ENCODE assay signal across 8 mouse cellular contexts in the genomic region with DNA sequence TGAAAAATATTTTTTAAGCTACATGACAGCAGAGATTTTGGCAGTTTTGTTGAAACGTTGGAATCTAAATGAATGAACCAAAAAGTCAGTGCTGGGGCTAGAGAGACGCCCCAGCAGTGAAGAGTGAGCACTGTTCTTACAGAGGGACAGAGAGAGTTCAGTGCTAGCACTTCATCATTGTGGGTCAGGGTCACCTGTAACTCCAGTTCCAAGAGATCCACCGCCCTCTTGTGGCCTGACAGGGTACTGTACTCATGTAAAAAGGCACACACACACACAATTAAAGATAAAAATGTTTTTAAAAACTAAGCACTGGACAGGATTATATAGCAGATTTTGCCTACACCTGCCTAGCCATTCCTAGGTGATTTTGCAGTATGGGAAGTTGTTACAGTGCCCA. TPM values are rescaled to one million over a fixed set of nuclear protein-coding genes. Genes with fewer than 3 reads are reported as not detected.
A peak's percentile ranks its signal among the peaks of the same experiment; 100 is the strongest.
DNase-seq lines count a peak whose midpoint lies in the region; ATAC-seq and TF ChIP-seq lines count a peak whose summit lies in the region.

No protein-coding gene starts in this region.

- H3K9me3 ChIP-seq in hindbrain, embryonic 14.5 days (ENCODE audit: control insufficient read depth, low read length), result no peaks in the 10 kb centered on the region
- H3K9me3 ChIP-seq in hindbrain, embryonic 13.5 days, result no peaks in the 10 kb centered on the region
- no peaks in the 10 kb centered on the region for H3K9me3 ChIP-seq in ES-E14 (ENCODE audit: control insufficient read depth, insufficient read depth, low read depth, low read length)
- H3K9me3 ChIP-seq in liver, postnatal 0 days (ENCODE audit: low read length), result no peaks in the 10 kb centered on the region

- H3K4me3 ChIP-seq in hindbrain, embryonic 14.5 days (replicated peaks; ENCODE audit: low read length), result no peak overlapping the region
- H3K4me3 ChIP-seq in hindbrain, embryonic 13.5 days, result no peak overlapping the region
- H3K4me3 ChIP-seq in ES-E14 (ENCODE audit: insufficient read depth in 1 of 2, low read depth in 1 of 2, low read length in 2 of 2, poor library complexity in 1 of 2, severe bottlenecking in 1 of 2), result no peak overlapping the region
- H3K4me3 ChIP-seq in liver, postnatal 0 days (ENCODE audit: low read depth, low read length), result no peak overlapping the region

- TF ChIP-seq CTCF in liver, postnatal 0 days (IDR thresholded peaks at IDR 0.05; ENCODE audit: low read depth), result peak; percentile 77

- in situ Hi-C loops in ES-E14 (cut with MboI; ENCODE audit: low sequenced_read_pairs in 2 of 2, unreplicated experiment in 2 of 2), result loop anchor here (10.0 kb wide), 1 partner anchor 252 kb away; no protein-coding TSS in a partner anchor

- no peaks in the 10 kb centered on the region for H3K4me1 ChIP-seq in hindbrain, embryonic 14.5 days (replicated peaks; ENCODE audit: control insufficient read depth, insufficient read depth, low read length)
- no peaks in the 10 kb centered on the region for H3K4me1 ChIP-seq in hindbrain, embryonic 13.5 days (replicated peaks)
- H3K4me1 ChIP-seq in ES-E14 (ENCODE audit: control insufficient read depth in 2 of 2, insufficient read depth in 2 of 2, low read length in 2 of 2, poor library complexity in 1 of 2), result no peaks in the 10 kb centered on the region
- no peaks in the 10 kb centered on the region for H3K4me1 ChIP-seq in liver, postnatal 0 days (ENCODE audit: insufficient read depth)

- peak; percentile 53 for DNase-seq in hindbrain, embryonic 14.5 days (ENCODE audit: low spot score)
- DNase-seq in A20 (ENCODE audit: low read depth, low spot score) (peak; percentile 59), ES-E14 (ENCODE audit: low read depth, low spot score) (peak; percentile 42)
- DNase-seq in embryo, embryonic 10 days (ENCODE audit: low spot score), result peak; percentile 64
- peak; percentile 69 for DNase-seq in liver, postnatal 0 days
- peak; percentile 8 to 22 for DNase-seq in spleen, postnatal 36 days (ENCODE audit: low spot score in 2 of 2)
- no peak for DNase-seq in right cerebral cortex, adult 2 months (ENCODE audit: low spot score in 2 of 2)

- no peaks in the 10 kb centered on the region for H3K27me3 ChIP-seq in hindbrain, embryonic 14.5 days (ENCODE audit: control insufficient read depth, insufficient read depth, low read length)
- no peaks in the 10 kb centered on the region for H3K27me3 ChIP-seq in hindbrain, embryonic 13.5 days
- no peaks in the 10 kb centered on the region for H3K27me3 ChIP-seq in liver, postnatal 0 days (ENCODE audit: insufficient read depth, low read length)

- 45% methylated on average over 3 of the region's 3 CpGs for WGBS in hindbrain, embryonic 14.5 days
- whole genome bisulfite sequencing in hindbrain, embryonic 13.5 days, result 40% methylated on average over 3 of the region's 3 CpGs
- WGBS in liver, postnatal 0 days (ENCODE audit: insufficient replicate concordance), result 47% methylated on average over 3 of the region's 3 CpGs

- no peak overlapping the region for H3K9ac ChIP-seq in hindbrain, embryonic 14.5 days
- H3K9ac ChIP-seq in hindbrain, embryonic 13.5 days, result no peak overlapping the region
- no peak overlapping the region for H3K9ac ChIP-seq in ES-E14 (ENCODE audit: insufficient read depth, low read depth, low read length, poor library complexity, severe bottlenecking)
- no peak overlapping the region for H3K9ac ChIP-seq in liver, postnatal 0 days (replicated peaks)

- H3K27ac ChIP-seq in hindbrain, embryonic 14.5 days, result no peak overlapping the region
- H3K27ac ChIP-seq in hindbrain, embryonic 13.5 days, result no peak overlapping the region
- H3K27ac ChIP-seq in ES-E14 (ENCODE audit: insufficient read depth, low read depth, low read length, poor library complexity, severe bottlenecking), result no peak overlapping the region
- no peak overlapping the region for H3K27ac ChIP-seq in liver, postnatal 0 days (ENCODE audit: low read depth)

- no peak for ATAC-seq in hindbrain, embryonic 14.5 days (ENCODE audit: low FRiP score)
- ATAC-seq in hindbrain, embryonic 13.5 days (ENCODE audit: low FRiP score), result no peak
- ATAC-seq in liver, postnatal 0 days, result no peak

- TF ChIP-seq EP300 in liver, postnatal 0 days (IDR thresholded peaks at IDR 0.05; ENCODE audit: low read depth), result no peak

- H3K36me3 ChIP-seq in hindbrain, embryonic 14.5 days (replicated peaks; ENCODE audit: control insufficient read depth, insufficient read depth), result peaks cover 30% of the 10 kb centered on the region
- H3K36me3 ChIP-seq in hindbrain, embryonic 13.5 days, result peaks cover 35% of the 10 kb centered on the region
- no peaks in the 10 kb centered on the region for H3K36me3 ChIP-seq in ES-E14 (ENCODE audit: control insufficient read depth, insufficient read depth, low read length, poor library complexity, severe bottlenecking)
- peaks cover 22% of the 10 kb centered on the region for H3K36me3 ChIP-seq in liver, postnatal 0 days (replicated peaks; ENCODE audit: insufficient read depth, low read length)

- H3K4me2 ChIP-seq in hindbrain, embryonic 14.5 days (replicated peaks), result no peak overlapping the region
- no peak overlapping the region for H3K4me2 ChIP-seq in hindbrain, embryonic 13.5 days
- no peak overlapping the region for H3K4me2 ChIP-seq in liver, postnatal 0 days (ENCODE audit: low read depth, low read length)

TF ChIP-seq in ES-E14, 5 proteins besides CTCF, POLR2A, EP300 and RAD21:
- TF ChIP-seq HCFC1 (IDR thresholded peaks at IDR 0.05; ENCODE audit: borderline replicate concordance, insufficient read depth, low read length) (no peak), ZC3H11A (IDR thresholded peaks at IDR 0.05; ENCODE audit: borderline replicate concordance, low read depth, low read length) (0 out of 2 replicates have a peak, but pooled peaks have one; percentile 36)

RNA-seq across cellular contexts. Expression of a gene that starts 29.8 kb away (rescaled TPM):
- 24.3 and 24.9 TPM in 2 replicates for polyA plus RNA-seq in hindbrain, embryonic 14.5 days (2014; fragmentation: Nextera tagmentation; extraction: Ambion mirVana)
- 25.2 and 27.7 TPM in 2 replicates for polyA plus RNA-seq in hindbrain, embryonic 13.5 days (2015; fragmentation: Nextera tagmentation; extraction: Ambion mirVana)
- 5.8 and 9.0 TPM in 2 replicates for total RNA-seq in ES-E14 (2012; rRNA removed)
- polyA plus RNA-seq in liver, postnatal 0 days (2015; fragmentation: Nextera tagmentation; extraction: Ambion mirVana), result 3.3 and 3.9 TPM in 2 replicates

RNA-seq across cellular contexts. Expression of a gene that starts 56.2 kb away (rescaled TPM):
- 48.1 and 51.8 TPM in 2 replicates for polyA plus RNA-seq in hindbrain, embryonic 14.5 days (2014; fragmentation: Nextera tagmentation; extraction: Ambion mirVana)
- polyA plus RNA-seq in hindbrain, embryonic 13.5 days (2015; fragmentation: Nextera tagmentation; extraction: Ambion mirVana), result 51.1 and 53.4 TPM in 2 replicates
- 34.8 and 45.8 TPM in 2 replicates for total RNA-seq in ES-E14 (2012; rRNA removed)
- 3.4 and 3.6 TPM in 2 replicates for polyA plus RNA-seq in liver, postnatal 0 days (2015; fragmentation: Nextera tagmentation; extraction: Ambion mirVana)

Comparison
In these comparisons a context has a peak if more than half of its experiments do, and no peak if none do; other contexts are left out.
1. DNase-seq: peak in hindbrain, embryonic 14.5 days (single experiment), A20 (single experiment), ES-E14 (single experiment), embryo, embryonic 10 days (single experiment), liver, postnatal 0 days (single experiment) and spleen, postnatal 36 days (2 of 2); none in right cerebral cortex, adult 2 months (0 of 2).
2. RNA of a gene that starts 56.2 kb away (polyA plus RNA-seq): 51.1 to 53.4 TPM in hindbrain, embryonic 13.5 days and 48.1 to 51.8 TPM in hindbrain, embryonic 14.5 days; 3.4 to 3.6 TPM in liver, postnatal 0 days; every median in the first group is over 10 times any median in the second.